Mouse (Mus musculus): ENCODE results near the gene Phgdh.

Gene Phgdh

GRCm38 (mm10) chr3:98291044-98291443 is 48.7 kb downstream of the Phgdh start:
- DNase-seq = no peak

GRCm38 (mm10) chr3:98283205-98283604 is 56.6 kb downstream of the Phgdh start:
- no peak for DNase-seq

- no peak for DNase-seq
Observed at GRCm38 (mm10) chr3:98282422-98282821, 57.4 kb downstream of the Phgdh start.

GRCm38 (mm10) chr3:98280933-98281678 is 58.7 kb downstream of the Phgdh start:
- peak; percentile 75 for DNase-seq

- DNase-seq = peak; percentile 83
Observed at GRCm38 (mm10) chr3:98280204-98280932, 59.4 kb downstream of the Phgdh start, which contains the start of gene Hmgcs2. Gene Hmgcs2 (plus strand): TSS chr3:98280435.

- DNase-seq = no peak
Observed at GRCm38 (mm10) chr3:98279682-98280081, 60.1 kb downstream of the Phgdh start.

GRCm38 (mm10) chr3:98273623-98274398 is 66.0 kb downstream of the Phgdh start:
- no peak for DNase-seq

GRCm38 (mm10) chr3:98267249-98267651 is 72.5 kb downstream of the Phgdh start:
- DNase-seq = peak; percentile 80
